Mouse (Mus musculus) MEL (cell line): ENCODE results near the gene Svbp. TPM values are rescaled to one million over a fixed set of nuclear protein-coding genes. Genes with fewer than 3 reads are reported as not detected.

ENCODE experiments used
- DNase-seq: peaks from one replicate; pipeline ENCODE4 v3.0.0; 2011; ENCODE audit warnings: low read depth, low spot score
- H3K27ac ChIP-seq: 2 replicates; pipeline ENCODE4 v1.5.1; 2012; ENCODE audit warnings: low read depth, mild to moderate bottlenecking, control low read depth, low read length, moderate library complexity; ENCODE audit not compliant: control insufficient read depth
- H3K27me3 ChIP-seq, 2 experiments: fragments of 150-350 bp in 1 of 2; sonication (generic) in 1 of 2; 2 replicates each; pipeline ENCODE4 v1.6.1; 2012; ENCODE audit warnings: low read length in 2 of 2, mild to moderate bottlenecking in 2 of 2, improper control_type of control experiment in 1 of 2, moderate library complexity in 1 of 2; ENCODE audit not compliant: insufficient read depth in 2 of 2, control insufficient read depth in 1 of 2
- H3K36me3 ChIP-seq, 2 experiments: 2 replicates each; pipeline ENCODE4 v1.6.1; 2012 to 2014; ENCODE audit warnings: low read length in 2 of 2, improper control_type of control experiment in 1 of 2, inconsistent platforms in 1 of 2, mild to moderate bottlenecking in 1 of 2; ENCODE audit not compliant: insufficient read depth in 2 of 2, control insufficient read depth in 1 of 2
- H3K4me1 ChIP-seq, 2 experiments: fragments of 150-350 bp in 1 of 2; sonication (generic) in 1 of 2; 2 replicates each; pipeline ENCODE4 v1.6.1; 2012; ENCODE audit warnings: low read length in 2 of 2, improper control_type of control experiment in 1 of 2, mild to moderate bottlenecking in 1 of 2; ENCODE audit not compliant: insufficient read depth in 2 of 2, control insufficient read depth in 1 of 2
- H3K4me3 ChIP-seq, 2 experiments: fragments of 150-350 bp in 1 of 2; sonication (generic) in 1 of 2; 2 replicates each; pipeline ENCODE4 v1.5.1; 2012; ENCODE audit warnings: low read depth in 2 of 2, low read length in 2 of 2, mild to moderate bottlenecking in 2 of 2, moderate library complexity in 2 of 2, control low read depth in 1 of 2, improper control_type of control experiment in 1 of 2; ENCODE audit not compliant: control insufficient read depth in 1 of 2, insufficient read depth in 1 of 2
- H3K79me2 ChIP-seq: 2 replicates; pipeline ENCODE4 v1.6.1; 2012; ENCODE audit warnings: mild to moderate bottlenecking, low read length, moderate library complexity; ENCODE audit not compliant: control insufficient read depth, poor library complexity, insufficient read depth
- H3K9ac ChIP-seq: 2 replicates; pipeline ENCODE4 v1.6.1; 2012; ENCODE audit warnings: low read depth, mild to moderate bottlenecking, control low read depth, low read length, moderate library complexity; ENCODE audit not compliant: control insufficient read depth, poor library complexity, severe bottlenecking
- H3K9me3 ChIP-seq: fragments of 150-350 bp; sonication (generic); replicated peaks from 2 replicates; pipeline ENCODE4 v1.6.1; 2012; ENCODE audit warnings: mild to moderate bottlenecking, low read length, improper control_type of control experiment, moderate library complexity; ENCODE audit not compliant: insufficient read depth
- BHLHE40 ChIP-seq: IDR thresholded peaks from 2 replicates; pipeline ENCODE4 v1.6.1; 2012; ENCODE audit warnings: low read depth, mild to moderate bottlenecking, inconsistent platforms, low read length, improper control_type of control experiment, borderline replicate concordance
- EP300 ChIP-seq, 2 experiments: IDR thresholded peaks; 2 replicates each; pipeline ENCODE4 v1.6.1; 2011; ENCODE audit warnings: improper control_type of control experiment in 2 of 2, low read length in 2 of 2, low read depth in 1 of 2, mild to moderate bottlenecking in 1 of 2
- ETS1 ChIP-seq: IDR thresholded peaks from 2 replicates; pipeline ENCODE4 v1.6.1; 2012; ENCODE audit warnings: low read depth, mild to moderate bottlenecking, inconsistent platforms, low read length, improper control_type of control experiment, moderate library complexity
- GABPA ChIP-seq: IDR thresholded peaks from 2 replicates; pipeline ENCODE4 v1.6.1; 2012; ENCODE audit warnings: low read depth, mild to moderate bottlenecking, inconsistent platforms, low read length, improper control_type of control experiment, moderate library complexity
- JUND ChIP-seq: IDR thresholded peaks from 2 replicates; pipeline ENCODE4 v1.6.1; 2011; ENCODE audit warnings: low read depth, mild to moderate bottlenecking, improper control_type of control experiment, low read length
- MAFK ChIP-seq: IDR thresholded peaks from 2 replicates; pipeline ENCODE4 v1.6.1; 2011; ENCODE audit warnings: low read depth, mild to moderate bottlenecking, low read length, improper control_type of control experiment, borderline replicate concordance
- MAX ChIP-seq: IDR thresholded peaks from 2 replicates; pipeline ENCODE4 v1.6.1; 2011; ENCODE audit warnings: low read length, improper control_type of control experiment
- MXI1 ChIP-seq: IDR thresholded peaks from 2 replicates; pipeline ENCODE4 v1.6.1; 2011; ENCODE audit warnings: mild to moderate bottlenecking, low read depth, low read length, improper control_type of control experiment
- MYC ChIP-seq: IDR thresholded peaks from 2 replicates; pipeline ENCODE4 v1.6.1; 2011; ENCODE audit warnings: low read depth, mild to moderate bottlenecking, low read length, improper control_type of control experiment, moderate library complexity
- NRF1 ChIP-seq: IDR thresholded peaks from 2 replicates; pipeline ENCODE4 v1.6.1; 2014; ENCODE audit warnings: low read depth, mild to moderate bottlenecking, inconsistent platforms, low read length, improper control_type of control experiment, moderate library complexity; ENCODE audit not compliant: poor library complexity, insufficient read depth, severe bottlenecking
- POLR2A ChIP-seq, 2 experiments: IDR thresholded peaks; 2 replicates each; pipeline ENCODE4 v1.6.1; 2011 to 2012; ENCODE audit warnings: low read length in 2 of 2, mild to moderate bottlenecking in 2 of 2, control low read depth in 1 of 2, improper control_type of control experiment in 1 of 2, low read depth in 1 of 2, moderate library complexity in 1 of 2; ENCODE audit not compliant: control insufficient read depth in 1 of 2, insufficient read depth in 1 of 2, poor library complexity in 1 of 2
- POLR2AphosphoS5 ChIP-seq: IDR thresholded peaks from 2 replicates; pipeline ENCODE4 v1.6.1; 2012; ENCODE audit warnings: low read depth, borderline replicate concordance, mild to moderate bottlenecking, inconsistent platforms, low read length, moderate library complexity, mixed read lengths
- RAD21 ChIP-seq: IDR thresholded peaks from 2 replicates; pipeline ENCODE4 v1.6.1; 2011; ENCODE audit warnings: mild to moderate bottlenecking, low read depth, low read length, improper control_type of control experiment
- RCOR1 ChIP-seq: IDR thresholded peaks from 2 replicates; pipeline ENCODE4 v1.6.1; 2012; ENCODE audit warnings: low read depth, mild to moderate bottlenecking, inconsistent platforms, low read length, improper control_type of control experiment
- TAL1 ChIP-seq: IDR thresholded peaks from 2 replicates; pipeline ENCODE4 v1.6.1; 2012; ENCODE audit warnings: mild to moderate bottlenecking, inconsistent platforms, low read length, moderate library complexity, mixed read lengths
- TCF12 ChIP-seq: IDR thresholded peaks from 2 replicates; pipeline ENCODE4 v1.6.1; 2014; ENCODE audit warnings: low read depth, mild to moderate bottlenecking, inconsistent platforms, low read length, improper control_type of control experiment, moderate library complexity
- USF2 ChIP-seq, 2 experiments: IDR thresholded peaks; 2 replicates each; pipeline ENCODE4 v1.6.1; 2011 to 2012; ENCODE audit warnings: improper control_type of control experiment in 2 of 2, low read length in 2 of 2, borderline replicate concordance in 1 of 2, inconsistent platforms in 1 of 2, low read depth in 1 of 2, mild to moderate bottlenecking in 1 of 2; ENCODE audit not compliant: insufficient read depth in 1 of 2
- ZKSCAN1 ChIP-seq: IDR thresholded peaks from 2 replicates; pipeline ENCODE4 v1.6.1; 2012; ENCODE audit warnings: low read depth, mild to moderate bottlenecking, inconsistent platforms, low read length, improper control_type of control experiment, moderate library complexity
- ZMIZ1 ChIP-seq: IDR thresholded peaks from 2 replicates; pipeline ENCODE4 v1.6.1; 2012; ENCODE audit warnings: low read depth, mild to moderate bottlenecking, inconsistent platforms, low read length, improper control_type of control experiment, moderate library complexity
- ZNF384 ChIP-seq: IDR thresholded peaks from 2 replicates; pipeline ENCODE4 v1.6.1; 2012; ENCODE audit warnings: low read depth, mild to moderate bottlenecking, inconsistent platforms, low read length, improper control_type of control experiment
- polyA plus RNA-seq, 2 experiments: library from polyadenylated mRNA; stranded (reverse) in 1 of 2; unstranded in 1 of 2; fragments of >175 nt in 1 of 2; fragments of >200 nt in 1 of 2; gene quantifications; 2 replicates each; pipeline versions ENCODE4 v1.2.1 to v1.2.4; 2012; ENCODE audit warnings: low replicate concordance in 2 of 2, low read depth in 1 of 2; ENCODE audit not compliant: insufficient read length in 2 of 2, insufficient read depth in 1 of 2, missing spikeins in 1 of 2
- total RNA-seq: library from RNA; depleted of rRNA; stranded (reverse); fragments of 300-350 nt; gene quantifications from 2 replicates; pipeline ENCODE4 v1.2.3, GENCODE M21; 2012

Svbp gene
- total and polyA plus RNA-seq, 3 experiments = 63.7 to 131 TPM; not detected in 1

- H3K79me2 ChIP-seq = no peaks in the 10 kb centered on the region
- DNase-seq = no peak
- no peak overlapping the region for H3K9ac ChIP-seq
- no peaks in the 10 kb centered on the region; a peak in 1 of 4 replicates for H3K36me3 ChIP-seq
- TF ChIP-seq ZMIZ1 = no peak
- no peak for TF ChIP-seq RCOR1
- no peak for TF ChIP-seq MAX
- no peak for TF ChIP-seq TAL1
- TF ChIP-seq MXI1 = no peak
- H3K9me3 ChIP-seq = no peaks in the 10 kb centered on the region
- H3K27ac ChIP-seq = no peak overlapping the region
- H3K4me1 ChIP-seq = no peaks in the 10 kb centered on the region
- no peaks in the 10 kb centered on the region for H3K27me3 ChIP-seq
- H3K4me3 ChIP-seq = no peak overlapping the region
Measured at GRCm38 (mm10) chr4:119245556-119245955, 50.5 kb downstream of the Svbp start.

- TF ChIP-seq NRF1 (no peak), RAD21 (no peak), ZMIZ1 (no peak), JUND (no peak), MAFK (no peak), TCF12 (no peak), EP300 (IDR thresholded peaks at IDR 0.05; ENCODE audit: low read depth in 1 of 2, low read length in 2 of 2) (no peak), TAL1 (no peak), ZKSCAN1 (no peak), ETS1 (no peak), MAX (no peak), POLR2A (IDR thresholded peaks at IDR 0.05; ENCODE audit: control insufficient read depth in 1 of 2, insufficient read depth in 1 of 2, low read depth in 1 of 2, low read length in 2 of 2, poor library complexity in 1 of 2) (no peak), BHLHE40 (no peak), GABPA (no peak), MYC (no peak), USF2 (IDR thresholded peaks at IDR 0.05; ENCODE audit: borderline replicate concordance in 1 of 2, insufficient read depth in 1 of 2, low read depth in 1 of 2, low read length in 2 of 2) (no peak), POLR2AphosphoS5 (no peak), RCOR1 (no peak), ZNF384 (no peak)
- Histone ChIP-seq H3K9me3 (no peaks in the 10 kb centered on the region), H3K27ac (no peak overlapping the region), H3K36me3 (no peaks in the 10 kb centered on the region; a peak in 1 of 4 replicates), H3K79me2 (no peaks in the 10 kb centered on the region), H3K4me3 (no peak overlapping the region), H3K9ac (no peak overlapping the region), H3K27me3 (no peaks in the 10 kb centered on the region), H3K4me1 (no peaks in the 10 kb centered on the region)
- DNase-seq = no peak
Measured at GRCm38 (mm10) chr4:119245961-119246360, 50.9 kb downstream of the Svbp start.
